Mouse (Mus musculus) c-Kit-negative CD71-positive TER-119-positive erythroid progenitor cells, embryonic 14.5 days (primary cell): ENCODE measurements around the gene Slc4a11.
"Not testable (repeated sequence)": the region's sequence is repeated elsewhere in the genome, so short reads cannot be mapped to it uniquely, and the experiment has no call there.

ENCODE experiments used
- DNase-seq: peaks from one replicate; pipeline ENCODE4 v3.0.0-alpha.2; 2013; ENCODE audit warnings: low read depth, low spot score

The Slc4a11 gene

DNA sequence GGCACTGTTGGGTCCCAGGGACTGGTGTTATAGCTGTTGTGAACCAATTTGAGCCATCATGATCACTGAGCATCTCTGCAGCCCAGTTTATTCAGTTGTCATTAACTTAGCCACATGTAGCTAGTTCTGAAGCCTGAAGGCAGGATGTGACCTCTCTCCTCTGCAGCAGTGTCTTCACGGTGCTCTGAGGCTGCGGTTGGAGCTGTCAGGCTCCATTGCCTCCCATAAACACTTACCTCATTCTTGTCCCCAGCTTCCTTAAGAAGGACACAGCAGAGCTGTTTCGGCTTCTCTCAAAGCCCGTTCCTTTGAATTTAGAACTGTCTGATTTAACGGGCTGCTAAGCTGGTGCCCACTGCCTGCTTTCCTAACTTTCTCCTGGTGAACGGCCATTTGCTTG lies 17.4 kb downstream of the Slc4a11 start:
- no peak for DNase-seq

DNA sequence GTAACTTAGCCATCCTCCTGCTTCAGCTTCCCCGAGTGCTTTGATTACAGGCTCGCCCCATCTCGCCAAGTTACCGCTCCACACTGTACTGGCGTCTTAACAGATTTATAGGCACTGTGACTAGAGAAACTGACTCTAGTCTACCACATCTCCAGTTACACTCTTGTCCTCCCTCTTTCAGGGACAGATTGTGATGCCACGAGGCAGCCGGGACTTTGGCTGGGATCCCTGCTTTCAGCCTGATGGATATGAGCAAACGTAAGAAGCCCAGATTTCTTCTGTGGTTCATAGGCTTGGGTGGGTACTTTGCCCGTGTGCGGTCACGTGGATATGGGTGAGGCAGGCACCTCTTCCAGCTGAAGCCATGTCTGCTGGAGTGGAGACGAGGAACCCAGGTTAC lies 18.2 kb downstream of the Slc4a11 start:
- no peak for DNase-seq

DNA sequence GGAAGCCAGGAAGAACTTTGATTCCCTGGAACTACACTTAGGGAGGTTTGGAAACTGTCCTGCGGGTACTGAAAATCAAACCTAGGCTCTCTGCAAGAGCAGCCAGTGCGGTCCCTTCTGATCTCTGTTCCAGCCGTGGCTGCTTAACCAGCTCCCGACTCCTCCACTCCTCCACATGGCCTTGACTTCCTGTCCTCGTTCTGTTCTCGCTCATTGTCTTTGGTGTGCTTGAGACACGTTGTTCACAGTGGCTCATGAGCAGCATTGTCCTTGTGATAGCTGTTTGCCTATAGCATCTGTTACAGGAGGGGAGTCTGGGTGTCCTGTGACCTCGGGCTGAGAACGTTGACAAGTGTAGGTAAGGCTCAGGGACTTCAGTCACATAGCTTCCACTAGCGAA lies 20.1 kb downstream of the Slc4a11 start:
- no peak for DNase-seq

DNA sequence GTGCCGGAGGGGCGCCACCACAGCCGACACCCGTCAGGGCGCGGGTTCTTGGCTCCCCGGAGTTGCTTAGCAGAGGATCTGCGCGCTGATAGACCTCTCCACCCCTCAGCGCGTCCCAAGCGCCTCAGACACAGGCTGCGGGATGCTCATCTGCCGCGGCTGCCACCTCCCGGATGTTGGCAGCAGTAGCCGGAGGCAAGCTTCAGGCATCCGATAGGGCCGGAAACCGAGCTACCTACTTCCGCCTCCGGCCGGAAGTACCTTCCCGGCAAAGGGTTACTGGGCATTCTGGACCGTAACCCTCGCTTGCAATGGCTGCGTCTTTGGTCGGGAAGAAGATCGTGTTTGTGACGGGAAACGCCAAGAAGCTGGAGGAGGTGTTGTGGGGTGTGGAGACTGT lies 29.8 kb downstream of the Slc4a11 start, which contains the start of gene Itpa:
TSS of gene Itpa (plus strand) at position 52 of the 400 bp plus-strand sequence.
- peak; percentile 80 for DNase-seq

- DNase-seq: peak; percentile 86
These were observed 33.1 kb downstream of the Slc4a11 start, which contains the start of gene Ddrgk1 for GRCm38 (mm10) chr2:130664102-130664701. Gene Ddrgk1, minus strand, starts transcription at chr2:130664659.

- DNase-seq: no peak
These were observed 34.0 kb downstream of the Slc4a11 start for GRCm38 (mm10) chr2:130663342-130663741.

- DNase-seq: no peak
These were observed 38.8 kb downstream of the Slc4a11 start for GRCm38 (mm10) chr2:130658530-130658929.

GRCm38 (mm10) chr2:130657541-130657940 lies 39.8 kb downstream of the Slc4a11 start:
- no peak for DNase-seq

DNA sequence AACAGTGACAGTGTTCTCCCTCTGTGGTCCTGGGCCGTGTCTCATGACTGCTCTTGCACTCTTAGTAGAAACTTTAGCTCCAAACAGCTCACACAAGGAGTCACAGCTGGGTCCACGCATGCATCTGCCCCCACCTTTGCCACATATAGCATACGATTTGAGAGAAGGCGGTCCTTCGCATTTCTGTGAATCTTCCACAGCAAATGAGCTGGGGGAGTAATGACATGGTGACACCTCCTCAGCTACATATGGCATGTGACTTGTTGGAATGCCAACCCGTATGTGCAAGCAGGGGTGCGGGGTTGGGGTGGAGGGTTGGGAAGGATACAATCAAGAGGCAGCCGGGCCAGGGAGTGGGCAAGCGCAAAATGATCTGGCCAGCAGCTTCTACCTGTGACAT lies 40.8 kb downstream of the Slc4a11 start:
- no peak for DNase-seq

GRCm38 (mm10) chr2:130655660-130656339 lies 41.5 kb downstream of the Slc4a11 start:
- peak; percentile 50 for DNase-seq

DNA sequence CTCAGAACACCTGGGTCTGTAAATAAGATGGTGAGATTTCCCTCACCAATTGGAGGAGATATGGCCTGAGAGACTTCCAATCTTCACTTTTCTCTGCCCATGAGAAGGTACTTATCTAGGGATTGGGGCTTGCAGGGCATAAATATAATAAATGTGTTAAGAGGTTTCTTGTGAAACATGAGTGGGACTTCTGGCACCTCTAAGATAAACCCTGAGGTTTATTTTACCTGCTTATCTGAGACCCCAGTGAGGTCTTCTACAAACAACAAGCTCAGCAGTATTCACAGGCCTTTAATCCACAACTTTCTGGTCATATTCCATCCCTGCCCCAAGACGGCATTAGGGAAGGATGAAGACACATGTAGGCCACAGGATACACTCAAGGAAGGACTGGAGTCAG lies 43.6 kb downstream of the Slc4a11 start:
- DNase-seq: no peak

- no peak for DNase-seq
These were observed 44.0 kb downstream of the Slc4a11 start for GRCm38 (mm10) chr2:130653303-130653702.

DNA sequence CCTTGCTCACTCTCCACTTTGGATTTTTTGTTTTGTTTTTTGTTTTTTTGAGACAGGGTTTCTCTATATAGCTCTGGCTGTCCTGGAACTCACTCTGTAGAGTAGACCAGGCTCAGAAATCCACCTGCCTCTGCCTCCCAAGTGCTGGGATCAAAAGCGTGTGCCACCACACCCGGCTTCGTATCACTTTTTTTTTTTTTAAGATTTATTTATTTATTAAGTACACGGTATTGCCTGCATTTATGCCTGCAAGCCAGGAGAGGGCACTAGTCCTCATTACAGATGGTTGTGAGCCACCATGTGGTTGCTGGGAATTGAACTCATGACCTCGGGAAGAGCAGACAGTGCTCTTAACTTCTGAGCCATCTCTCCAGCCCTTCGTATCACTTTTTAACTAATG lies 48.3 kb downstream of the Slc4a11 start:
- not testable (repeated sequence) for DNase-seq

GRCm38 (mm10) chr2:130645198-130645597 lies 52.1 kb downstream of the Slc4a11 start:
- DNase-seq: no peak

- peak; percentile 83 for DNase-seq
These were observed 54.5 kb downstream of the Slc4a11 start, which contains the start of gene Lzts3 for GRCm38 (mm10) chr2:130642684-130643369. Gene Lzts3, minus strand, starts transcription at chr2:130642803.

GRCm38 (mm10) chr2:130642197-130642660 lies 55.1 kb downstream of the Slc4a11 start:
- DNase-seq: no peak

DNA sequence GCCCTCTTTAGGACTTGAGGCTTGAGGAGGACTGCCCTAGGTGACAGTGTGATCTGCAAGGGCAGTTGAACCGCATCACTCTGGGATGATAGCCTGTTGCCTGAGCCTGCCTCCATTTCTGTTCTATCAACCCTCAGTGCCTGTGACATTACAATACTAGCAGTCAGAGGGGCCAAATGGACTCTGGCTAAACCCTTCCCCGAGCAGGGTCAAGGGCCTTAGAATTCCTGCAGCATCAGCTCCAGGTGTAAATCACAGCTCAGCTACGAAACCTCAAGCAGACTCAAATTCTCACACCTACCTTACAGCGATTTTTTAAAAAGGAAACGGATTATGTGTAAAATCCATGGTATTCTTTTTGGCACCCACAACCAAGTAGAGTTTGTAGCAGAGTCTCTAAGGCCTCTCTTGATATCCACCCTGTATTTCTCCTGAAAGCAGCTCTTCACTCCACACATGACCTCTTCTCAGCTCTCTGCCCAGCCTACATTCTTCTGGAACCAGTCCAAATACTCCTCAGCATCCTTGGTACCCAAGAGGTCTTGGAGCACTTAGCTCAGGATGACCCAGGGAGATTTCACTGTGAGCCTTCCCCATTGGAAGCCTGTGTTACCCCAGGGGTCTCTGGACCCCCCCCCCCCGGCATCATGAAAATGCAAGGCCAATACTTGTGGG lies 55.8 kb downstream of the Slc4a11 start:
- no peak for DNase-seq

DNA sequence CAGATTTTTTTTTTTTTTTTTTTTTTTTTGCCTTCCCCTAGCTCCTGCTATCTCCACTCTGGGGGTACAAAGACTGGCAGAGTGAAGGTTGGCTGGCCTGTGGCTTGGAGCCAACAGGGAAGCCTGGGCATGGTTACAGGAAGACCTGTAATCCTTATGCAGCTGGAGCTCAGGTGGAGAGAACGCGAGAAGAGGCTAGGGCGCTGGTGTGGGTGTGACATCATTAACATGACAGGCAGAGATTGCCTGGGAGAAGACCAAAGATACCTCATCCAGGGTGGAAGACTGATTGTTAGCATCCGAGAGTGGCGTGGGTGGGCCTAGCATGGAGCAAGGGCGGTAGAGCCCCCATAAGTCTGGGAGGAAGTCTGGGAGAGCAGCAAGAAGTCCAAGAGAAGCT lies 58.0 kb downstream of the Slc4a11 start:
- DNase-seq: no peak

DNA sequence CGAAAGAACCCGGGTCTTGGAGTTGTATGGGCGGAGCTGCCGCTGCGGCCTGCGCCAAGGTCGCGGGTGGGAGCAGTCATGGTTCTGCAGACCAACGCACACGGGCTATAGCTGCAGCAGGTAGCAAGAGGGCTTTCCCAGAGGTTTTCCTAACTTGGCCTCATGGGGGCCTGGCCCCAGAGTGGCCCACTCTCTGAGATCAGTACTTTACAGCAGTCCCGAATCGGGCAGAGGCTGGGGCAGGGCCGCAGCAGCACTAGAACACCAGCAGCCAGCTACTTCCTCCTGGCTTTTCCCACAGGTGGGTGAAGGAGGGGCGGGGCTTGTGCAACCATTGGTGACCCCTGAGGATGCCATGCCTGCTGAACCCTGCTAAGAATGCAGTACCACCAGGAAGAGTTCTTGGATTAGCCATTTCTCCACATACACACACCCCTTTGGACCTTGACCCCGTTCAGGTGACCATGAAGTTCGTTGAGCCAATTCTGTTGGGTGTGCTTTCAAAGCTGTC lies 59.2 kb downstream of the Slc4a11 start:
- DNase-seq: no peak

- DNase-seq: no peak
These were observed 61.5 kb downstream of the Slc4a11 start for GRCm38 (mm10) chr2:130635847-130636246.

- DNase-seq: no peak
These were observed 62.4 kb downstream of the Slc4a11 start for GRCm38 (mm10) chr2:130634739-130635411.
